Mouse (Mus musculus) frontal cortex, adult 2 months (tissue): ENCODE data around the gene Defb26. TPM values are rescaled to one million over a fixed set of nuclear protein-coding genes. Genes with fewer than 3 reads are reported as not detected.
A peak's percentile ranks its signal among the peaks of the same experiment; 100 is the strongest.

Source experiments
- DNase-seq, 2 experiments: peaks; one replicate each; pipeline ENCODE4 v3.0.0; 2022; ENCODE audit warnings: low spot score in 1 of 2; ENCODE audit errors: extremely low spot score in 1 of 2
- polyA plus RNA-seq: library from polyadenylated mRNA; depleted of rRNA; stranded (reverse); fragments of >200 nt; gene quantifications from 2 replicates; pipeline ENCODE4 v1.2.3, GENCODE M21; 2012; rRNA removed

The Defb26 gene
- not detected in 2 replicates for polyA plus RNA-seq

DNA sequence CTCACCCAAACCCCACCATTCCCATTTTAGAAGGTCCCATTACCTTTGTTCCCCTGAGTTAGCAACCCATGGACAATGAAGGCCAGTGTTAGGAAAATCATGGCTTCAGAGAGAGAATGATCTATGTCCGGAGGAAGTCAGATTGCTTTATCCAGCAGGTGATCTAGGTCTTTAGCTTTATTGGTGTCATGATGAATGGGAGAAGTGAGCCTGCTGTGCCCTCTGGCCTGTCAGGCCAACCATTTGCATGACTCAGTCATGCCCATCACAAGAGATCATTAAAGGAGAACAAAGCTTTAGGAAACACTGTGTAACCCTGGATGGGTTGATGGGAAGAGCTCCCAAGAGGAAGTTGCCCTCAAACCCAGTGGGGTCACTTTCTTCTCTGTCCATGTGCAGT lies at the start of gene Defb26:
Gene Defb26 (minus strand): TSS at position 101 of the 400 bp plus-strand sequence.
- no peak for DNase-seq

DNA sequence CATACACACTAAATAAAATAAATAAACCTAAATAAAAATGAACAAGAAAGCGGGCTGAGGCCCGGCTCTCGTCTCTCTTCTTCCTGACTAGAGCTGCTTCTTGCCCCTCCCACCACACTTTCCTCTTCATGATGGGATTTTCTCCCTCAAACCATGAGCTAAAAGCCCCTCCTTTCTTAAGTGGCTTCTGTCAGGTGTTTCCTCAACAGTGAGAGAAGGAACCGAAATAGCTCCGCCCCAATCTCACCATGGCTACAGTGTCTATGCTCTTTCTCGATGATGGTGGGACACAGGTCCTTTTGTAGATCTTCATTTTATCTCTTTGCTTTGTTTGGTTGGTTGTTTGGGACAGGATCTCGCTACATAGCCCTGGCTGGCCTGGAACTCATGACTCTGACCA lies 45.2 kb upstream of the Defb26 start:
- DNase-seq, result no peak

DNA sequence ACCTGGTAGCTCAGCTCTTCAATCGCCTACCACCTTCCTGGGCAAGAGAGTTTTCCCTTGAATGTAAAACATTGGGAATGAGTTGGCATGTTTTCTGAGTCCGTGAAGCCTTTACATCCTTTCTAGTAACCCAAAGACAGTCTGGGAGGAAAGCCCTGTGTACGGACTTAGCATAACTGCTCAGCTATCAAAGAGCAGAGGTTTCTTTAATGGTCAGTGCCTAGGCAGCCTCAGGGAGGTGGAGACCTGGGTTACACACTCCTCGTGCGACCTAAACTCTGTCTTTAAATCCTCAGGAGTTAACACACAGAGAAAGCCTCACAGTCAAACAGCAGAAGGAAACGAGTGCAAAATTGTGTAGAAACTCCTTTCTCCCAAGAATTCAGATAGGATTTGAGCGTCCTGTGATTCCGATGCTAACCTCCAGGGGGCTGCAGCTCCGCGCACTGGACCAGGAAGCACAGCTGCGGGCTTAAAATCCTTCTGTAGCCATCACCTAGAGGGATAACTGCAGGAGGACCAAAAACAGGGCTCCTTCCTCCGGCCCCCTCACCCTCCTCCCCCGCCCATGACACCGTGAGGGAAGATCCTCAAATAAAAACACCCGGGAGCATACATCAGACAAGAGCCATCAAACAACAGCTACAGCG lies 42.4 kb upstream of the Defb26 start:
- DNase-seq, result peak; percentile 20 to 85

DNA sequence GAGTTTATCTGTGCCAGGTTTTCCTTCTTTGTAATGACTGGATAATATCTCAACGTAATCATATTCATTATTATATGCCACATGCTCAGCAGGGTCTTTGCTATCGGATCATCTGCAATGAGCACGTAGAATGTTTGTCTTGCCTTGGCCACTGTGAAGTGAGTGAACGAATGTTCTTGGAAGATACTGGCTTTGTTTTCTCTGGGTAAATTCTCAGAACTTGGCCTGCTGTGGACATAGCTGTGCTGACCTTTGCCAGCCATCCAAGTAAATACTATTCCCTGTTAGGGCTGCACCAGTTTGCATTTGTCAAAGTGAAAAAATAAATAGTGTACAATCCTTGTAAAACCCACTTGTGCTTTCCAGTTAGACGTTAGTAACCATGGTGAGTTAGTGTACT lies 36.6 kb upstream of the Defb26 start:
- no peak for DNase-seq

DNA sequence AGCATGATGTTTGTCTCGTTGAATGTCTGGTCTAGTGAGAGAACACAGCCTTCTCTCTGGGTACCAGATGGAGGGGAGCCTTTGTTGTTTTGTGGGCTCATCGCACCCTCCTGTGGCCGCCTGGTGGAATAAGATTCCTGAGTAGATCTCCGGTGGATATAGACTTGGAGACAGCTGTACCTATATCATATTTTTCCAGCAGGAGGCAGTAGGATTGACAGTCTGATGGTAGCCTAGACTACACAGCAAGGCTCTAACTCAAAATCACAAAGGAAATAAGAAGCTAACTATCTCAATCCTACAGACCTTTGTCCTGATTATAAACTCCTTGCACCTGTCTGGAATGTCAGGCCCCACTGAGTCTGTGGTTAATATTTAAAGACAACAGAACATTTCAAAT lies 33.2 kb upstream of the Defb26 start:
- DNase-seq, result peak; percentile 52 to 81

DNA sequence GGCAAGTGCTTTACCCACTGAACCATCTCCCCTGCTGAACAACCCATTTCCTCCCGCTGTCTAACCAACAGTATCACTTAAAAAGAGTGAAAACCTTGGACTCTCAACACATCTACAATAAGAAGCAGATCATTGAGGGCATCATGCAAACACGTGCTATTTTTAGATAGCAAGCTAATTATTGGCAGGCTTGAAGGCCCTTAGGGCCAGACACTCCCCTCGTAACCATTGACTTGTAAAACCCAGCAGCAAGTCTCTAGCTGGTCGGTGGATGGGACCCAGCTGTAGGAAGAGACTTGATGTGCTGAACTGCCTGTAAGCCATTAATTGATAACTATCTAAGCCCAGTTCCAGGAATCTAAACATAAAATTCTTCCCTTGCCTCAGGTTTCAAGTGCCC lies 32.0 kb upstream of the Defb26 start:
- no peak for DNase-seq

DNA sequence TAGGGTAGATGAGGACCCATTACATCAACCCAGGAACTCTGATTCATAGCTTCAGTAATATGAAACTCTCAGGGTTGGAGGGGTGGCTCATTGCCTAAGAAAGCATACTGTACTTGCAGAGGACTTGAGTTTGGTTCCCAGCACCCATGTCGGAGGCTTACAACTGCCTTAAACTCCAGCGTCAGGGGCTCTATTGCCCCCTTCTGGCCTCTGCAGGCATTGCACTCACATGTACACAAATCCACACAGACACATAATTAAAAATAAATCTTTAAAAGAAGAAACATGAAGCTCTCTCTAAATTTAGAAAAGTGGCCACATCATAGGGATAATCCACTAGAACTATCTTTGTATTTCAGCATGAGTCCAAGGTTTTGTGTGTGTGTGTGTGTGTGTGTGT lies 31.4 kb upstream of the Defb26 start:
- DNase-seq, result no peak

DNA sequence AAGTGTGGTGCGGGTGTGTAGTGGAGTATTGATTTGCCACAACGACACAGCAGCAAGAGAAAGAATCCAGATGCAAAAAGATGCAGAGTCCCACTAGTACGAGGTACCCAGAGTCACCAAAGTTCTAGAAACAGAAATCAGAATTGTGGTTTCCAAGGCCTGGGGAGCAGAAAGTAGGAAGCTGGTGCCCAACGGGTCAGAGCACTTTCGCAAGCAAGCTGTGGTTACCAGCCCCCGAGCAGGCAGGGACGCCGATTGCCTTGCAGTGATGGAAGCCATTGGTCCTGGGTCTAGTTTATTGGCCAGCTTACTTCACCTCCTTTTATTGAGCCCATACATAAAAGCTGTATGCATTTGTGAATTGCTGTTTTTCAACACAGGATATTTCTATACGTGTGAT lies 30.5 kb upstream of the Defb26 start:
- no peak for DNase-seq

DNA sequence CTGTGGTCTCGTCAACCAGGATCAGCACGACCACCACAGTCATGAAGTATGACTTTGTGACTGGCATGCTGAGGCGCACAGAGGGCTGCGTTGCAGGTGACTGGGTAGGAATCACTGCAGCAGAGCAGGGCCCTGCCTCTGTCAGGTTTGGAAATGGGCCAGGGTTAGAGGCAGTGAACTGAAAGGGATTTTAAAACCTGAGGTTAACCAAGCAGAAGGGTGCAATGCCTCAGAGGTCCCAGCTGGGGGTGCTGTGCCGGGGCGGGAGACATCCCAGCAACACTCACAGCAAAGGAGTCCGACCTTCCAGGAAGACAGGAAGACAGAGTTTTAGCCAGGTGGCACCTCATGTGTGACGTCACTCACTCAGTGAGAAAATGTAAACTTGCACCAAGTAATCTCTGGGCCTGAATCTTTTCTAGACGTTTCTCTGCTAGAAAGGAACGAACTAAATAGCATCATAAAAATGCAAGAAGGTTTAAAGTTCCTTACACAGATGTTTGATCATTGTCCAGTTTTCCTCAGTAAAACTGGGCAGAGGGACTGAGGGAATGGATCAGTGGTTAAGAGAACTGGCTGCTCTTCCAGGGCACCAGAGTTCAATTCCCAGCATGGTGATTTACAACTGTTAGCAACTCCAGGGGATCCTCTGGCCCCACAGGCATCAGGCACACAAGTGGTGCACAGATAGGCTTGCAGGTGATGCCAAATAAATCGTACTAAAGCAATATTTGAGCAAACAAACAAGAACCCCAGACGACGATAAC lies 28.6 kb upstream of the Defb26 start, which contains the start of gene Defb29:
Gene Defb29 (minus strand): TSS at position 155 of the 767 bp plus-strand sequence.
- no peak for DNase-seq

DNA sequence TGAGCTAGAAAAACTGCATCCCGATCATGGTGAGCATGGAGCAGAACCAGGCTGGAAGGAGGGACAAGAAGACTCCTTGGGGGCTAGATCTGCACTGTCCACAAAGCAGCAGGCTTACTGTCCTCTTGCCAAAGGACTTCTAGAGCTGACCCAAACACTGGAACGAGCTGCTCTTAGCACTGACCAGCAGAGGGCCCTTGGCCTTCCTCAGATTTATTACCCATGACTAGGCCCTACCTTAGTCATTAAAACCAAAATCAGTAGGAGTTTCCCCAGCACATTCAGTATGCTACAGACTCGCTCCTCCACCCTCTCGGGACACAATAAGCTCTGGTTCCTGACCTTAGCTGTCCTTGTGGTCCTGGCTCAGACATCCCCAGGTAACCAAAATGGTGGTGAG lies 6.5 kb upstream of the Defb26 start, which contains the start of gene Defb28:
Gene Defb28 (plus strand): TSS at position 275 of the 400 bp plus-strand sequence.
- DNase-seq, result no peak

DNA sequence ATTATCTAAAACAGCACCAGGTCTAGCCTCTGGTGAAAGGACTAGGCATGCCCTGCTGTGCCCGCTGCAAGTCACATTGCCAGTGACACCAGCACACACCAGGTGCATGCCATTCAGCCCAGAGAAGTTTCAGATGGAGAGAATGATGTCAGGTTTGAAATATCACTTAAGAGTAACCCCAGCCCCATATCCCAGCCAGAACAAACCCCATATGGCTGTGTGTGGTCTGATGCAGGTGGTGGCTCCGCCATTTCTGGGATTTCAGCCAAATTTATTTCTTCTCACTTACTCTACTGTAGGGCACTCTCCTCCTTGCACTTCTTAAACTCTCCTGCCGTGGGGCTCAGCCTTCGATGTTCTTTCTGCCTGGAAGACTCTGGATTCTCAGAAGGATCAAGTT lies 4.6 kb upstream of the Defb26 start:
- DNase-seq, result no peak

DNA sequence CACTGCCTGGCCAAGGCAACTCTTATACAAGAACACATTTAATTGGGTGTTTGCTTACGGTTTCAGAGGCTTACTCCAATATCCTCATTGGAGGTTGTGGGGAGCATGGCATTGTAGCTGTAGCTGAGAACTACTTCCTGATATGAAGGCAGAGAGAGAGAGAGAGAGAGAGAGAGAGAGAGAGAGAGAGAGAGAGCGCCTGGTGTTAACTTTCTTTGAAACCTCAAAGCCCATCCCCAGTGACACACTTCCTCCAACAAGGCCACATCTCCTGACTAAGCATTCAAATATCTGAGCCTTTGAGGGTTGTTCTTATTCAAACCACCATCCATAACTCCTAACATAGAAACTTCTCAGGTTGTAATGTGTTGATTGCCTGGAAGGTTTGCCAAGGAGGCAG lies 7.5 kb downstream of the Defb26 start:
- no peak for DNase-seq

DNA sequence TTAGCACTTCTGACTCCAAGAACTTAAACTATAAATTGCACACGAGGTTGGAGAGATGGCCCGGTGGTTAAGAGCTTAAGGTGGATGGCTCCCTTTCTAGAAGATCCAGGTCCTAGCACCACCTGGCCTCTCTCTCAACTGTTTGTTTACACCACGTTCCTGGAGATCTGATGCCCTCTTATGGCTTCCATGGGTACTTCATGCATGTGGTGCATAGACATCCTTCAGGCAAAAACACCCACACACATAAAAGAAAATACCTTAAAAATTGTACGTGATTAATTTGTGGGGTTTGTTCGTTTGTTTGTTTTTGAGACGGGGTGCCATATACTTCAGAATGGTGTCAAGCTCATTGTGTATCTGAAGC lies 10.6 kb downstream of the Defb26 start:
- no peak for DNase-seq

DNA sequence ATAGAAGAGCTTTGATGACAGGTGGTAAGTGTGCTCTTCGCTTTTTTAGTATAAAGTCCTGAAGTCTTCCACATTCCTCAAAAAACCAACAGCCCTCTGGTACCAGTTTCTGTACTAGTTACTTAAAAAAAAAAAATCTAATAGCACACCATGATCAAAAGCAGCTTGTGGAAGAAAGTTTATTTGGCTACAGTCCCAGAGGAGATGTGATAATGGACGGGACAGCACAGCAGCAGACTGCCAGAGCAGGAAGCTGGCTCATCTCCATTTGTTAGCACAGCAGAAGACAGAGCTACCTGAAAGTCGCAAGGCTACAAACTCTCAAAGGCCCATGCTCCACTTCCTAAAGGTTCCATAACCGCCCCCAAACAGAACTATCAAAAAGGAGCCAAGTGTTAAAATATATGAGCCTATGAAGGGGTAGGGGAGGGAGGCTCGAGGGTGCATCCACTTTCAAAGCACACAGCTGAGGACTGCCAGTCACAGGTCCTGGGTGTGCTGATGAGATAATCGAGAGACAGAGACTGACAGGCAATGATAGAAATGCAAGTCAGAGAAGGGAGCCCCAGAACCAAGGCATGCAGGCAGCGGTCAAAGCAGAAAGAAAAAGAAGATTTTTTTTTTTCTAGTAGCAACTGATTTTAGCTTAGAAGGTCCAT lies 11.2 kb downstream of the Defb26 start:
- peak in 1 of 2 experiments; percentile 8 for DNase-seq

DNA sequence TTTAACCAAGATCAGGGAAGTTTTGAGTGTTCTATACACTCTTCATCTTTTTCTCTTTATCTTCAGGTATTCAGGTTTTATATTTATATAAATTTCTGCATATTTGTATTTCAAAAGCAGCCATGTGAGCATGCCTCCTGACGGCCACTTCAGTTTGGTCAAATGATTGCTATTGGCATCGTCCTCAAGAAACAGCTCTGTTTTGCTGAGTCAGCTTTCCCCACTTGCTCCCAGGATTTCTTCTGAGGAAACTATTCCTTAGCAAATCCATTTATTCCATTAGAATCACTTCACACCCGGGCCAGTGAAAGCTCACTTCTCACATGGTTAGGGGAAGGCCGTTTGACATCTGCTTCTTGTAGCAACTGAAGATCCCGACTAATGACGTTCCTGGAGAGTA lies 13.5 kb downstream of the Defb26 start:
- no peak for DNase-seq

DNA sequence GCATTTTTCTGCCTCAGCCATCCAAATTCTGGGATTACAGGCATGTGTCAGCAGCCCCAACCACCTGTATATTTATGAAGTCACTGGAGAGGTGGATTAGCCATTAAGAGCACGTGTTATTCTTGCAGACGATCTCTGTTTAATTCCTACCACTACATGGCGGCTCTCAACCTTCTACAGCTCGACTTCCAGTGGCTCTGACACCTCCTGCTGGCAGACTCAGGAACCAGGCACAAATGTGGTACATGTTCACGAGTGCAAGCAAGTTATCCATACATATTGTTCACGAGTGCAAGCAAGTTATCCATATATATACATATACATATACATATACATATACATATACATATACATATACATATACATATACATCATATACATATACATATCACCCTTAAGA lies 18.3 kb downstream of the Defb26 start:
- DNase-seq, result no peak

DNA sequence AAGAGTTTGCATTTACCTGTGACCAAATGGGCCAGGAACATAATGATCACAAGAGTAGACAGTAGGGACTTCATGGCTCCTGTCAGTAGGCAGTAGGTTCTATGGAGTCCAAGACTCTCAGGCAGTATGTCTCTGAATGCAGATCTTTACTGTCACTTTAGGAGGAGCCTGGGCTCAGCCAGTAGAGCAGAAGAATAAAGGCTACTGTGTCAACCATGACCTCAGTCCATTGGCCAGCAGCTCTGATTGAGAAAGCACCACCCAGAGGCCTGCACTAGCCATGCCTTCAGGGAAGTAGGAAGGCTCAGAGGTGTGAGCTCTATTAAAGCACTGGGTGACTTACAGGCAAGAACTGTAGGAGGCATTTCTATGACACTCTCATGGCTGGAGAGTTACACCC lies 21.5 kb downstream of the Defb26 start, which contains the start of gene Defb22:
Gene Defb22 (minus strand): TSS at position 101 of the 400 bp plus-strand sequence.
- DNase-seq, result no peak

DNA sequence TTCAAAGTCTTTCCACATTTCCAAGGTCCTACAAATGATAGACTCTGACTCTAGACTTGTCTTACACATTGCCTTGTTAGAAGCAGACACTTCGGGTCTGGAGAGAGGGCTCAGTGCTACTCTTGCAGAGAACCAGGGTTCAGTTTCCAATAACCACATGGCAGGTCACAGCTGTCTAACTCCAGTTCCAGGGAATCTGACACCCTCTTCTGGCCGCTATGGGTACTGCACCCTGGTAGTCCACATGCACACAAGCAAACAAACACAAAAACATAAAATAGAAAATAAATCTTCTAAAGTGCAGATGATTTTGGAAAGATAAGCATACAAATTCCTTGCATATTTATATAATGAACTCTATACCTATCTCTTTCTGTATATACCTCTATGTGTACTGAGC lies 24.5 kb downstream of the Defb26 start:
- DNase-seq, result no peak

DNA sequence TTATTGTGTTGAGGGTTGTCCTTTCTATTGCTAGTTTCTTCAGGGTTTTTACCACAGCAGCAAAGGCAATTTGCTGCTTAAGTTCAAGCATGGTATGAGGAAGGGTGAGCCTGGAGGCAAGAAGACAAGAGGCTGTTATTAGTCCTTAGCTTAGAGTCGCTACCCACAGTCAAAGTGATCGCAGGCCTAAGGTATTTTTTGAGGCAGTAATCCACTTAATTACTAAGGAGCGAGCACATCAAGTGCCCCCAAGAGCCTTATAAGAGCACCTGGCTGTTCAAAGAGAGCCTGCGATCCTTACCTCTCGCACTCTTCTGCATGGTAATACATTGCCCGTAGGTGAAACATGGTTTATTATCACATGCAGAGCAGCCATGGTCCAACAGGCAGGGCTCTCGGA lies 29.8 kb downstream of the Defb26 start:
- DNase-seq, result no peak

DNA sequence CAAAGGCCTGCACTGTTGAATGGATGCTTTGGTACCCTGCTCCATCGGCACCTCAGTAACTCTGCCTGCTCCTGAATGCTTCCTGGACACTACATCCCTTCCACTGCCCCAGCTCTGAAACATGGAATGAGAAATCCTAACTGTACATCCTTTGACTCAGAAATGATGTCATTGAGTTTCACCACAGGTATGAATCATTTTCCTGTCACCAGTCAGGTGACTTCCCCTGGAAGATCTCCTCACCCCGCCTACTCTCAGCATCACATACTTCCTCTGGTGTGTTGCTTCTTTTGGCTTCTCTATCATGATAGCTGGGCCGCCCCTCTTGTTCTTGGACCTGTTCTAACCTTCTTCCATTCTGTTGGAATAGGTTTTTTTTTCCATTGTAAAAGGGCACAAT lies 30.6 kb downstream of the Defb26 start:
- no peak for DNase-seq

DNA sequence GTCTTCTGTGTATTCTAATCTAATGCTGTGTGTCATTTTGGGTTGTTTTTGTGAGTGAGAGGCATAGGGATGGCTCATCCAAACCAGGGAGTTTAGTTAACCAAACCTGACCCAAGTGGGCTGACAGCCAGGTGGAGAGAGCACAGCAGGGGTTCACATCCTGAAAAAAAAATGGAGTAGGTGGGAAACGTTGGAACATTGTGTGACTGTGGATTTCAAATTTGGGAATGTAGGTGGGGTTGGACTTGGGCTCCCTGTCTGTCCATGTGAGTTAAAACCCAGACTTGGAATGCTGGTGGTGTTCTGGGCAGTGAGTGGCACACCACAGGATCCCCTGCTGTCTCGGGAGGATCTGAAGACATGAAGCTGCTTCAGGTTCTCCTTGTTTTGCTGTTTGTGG lies 34.7 kb downstream of the Defb26 start, which contains the start of gene Defb20:
Gene Defb20 (plus strand): TSS at position 301 of the 400 bp plus-strand sequence.
- no peak for DNase-seq
